Mouse (Mus musculus) forebrain, embryonic 11.5 days (tissue): ENCODE results near the gene Icam5. TPM values are rescaled to one million over a fixed set of nuclear protein-coding genes. Genes with fewer than 3 reads are reported as not detected.

ENCODE experiments used
- ATAC-seq: fragments of 200-750 bp; cut with Nextera tagmentation; replicated peaks from 2 replicates; pipeline ENCODE4 v1.8.0; 2017; ENCODE audit warnings: moderate TSS enrichment; ENCODE audit not compliant: low FRiP score
- DNase-seq: peaks from one replicate; pipeline ENCODE4 v3.0.0-alpha.2; 2017; ENCODE audit warnings: low spot score
- H3K27ac ChIP-seq: fragments of 300-500 bp; sonication (generic); 2 replicates; pipeline ENCODE4 v1.5.1; 2014; ENCODE audit warnings: low read depth, low read length
- H3K27me3 ChIP-seq: fragments of 300-500 bp; sonication (generic); 2 replicates; pipeline ENCODE4 v1.6.1; 2014; ENCODE audit warnings: mild to moderate bottlenecking, low read length, mixed read lengths; ENCODE audit not compliant: control insufficient read depth, insufficient read depth
- H3K36me3 ChIP-seq: fragments of 300-500 bp; sonication (generic); 2 replicates; pipeline ENCODE4 v1.6.1; 2014; ENCODE audit warnings: mild to moderate bottlenecking, low read length, moderate library complexity, mixed read lengths; ENCODE audit not compliant: control insufficient read depth, insufficient read depth
- H3K4me1 ChIP-seq: fragments of 300-500 bp; sonication (generic); replicated peaks from 2 replicates; pipeline ENCODE4 v1.6.1; 2014; ENCODE audit warnings: low read length, mixed read lengths; ENCODE audit not compliant: control insufficient read depth, insufficient read depth
- H3K4me2 ChIP-seq: fragments of 300-500 bp; sonication (generic); 2 replicates; pipeline ENCODE4 v1.6.1; 2014; ENCODE audit warnings: low read depth, mild to moderate bottlenecking, low read length, moderate library complexity, mixed read lengths; ENCODE audit not compliant: severe bottlenecking
- H3K4me3 ChIP-seq: fragments of 300-500 bp; sonication (generic); 2 replicates; pipeline ENCODE4 v1.5.1; 2014; ENCODE audit warnings: low read depth, low read length
- H3K9ac ChIP-seq: fragments of 300-500 bp; sonication (generic); 2 replicates; pipeline ENCODE4 v1.6.1; 2014; ENCODE audit warnings: low read length
- H3K9me3 ChIP-seq: fragments of 300-500 bp; sonication (generic); 2 replicates; pipeline ENCODE4 v1.6.1; 2016; ENCODE audit warnings: low read length, mixed read lengths; ENCODE audit not compliant: control insufficient read depth
- WGBS: fragments of 180-500 bp; shearing (Covaris S2); extraction: QIAGEN DNeasy Blood & Tissue Kit; methylation state at CpG from one replicate; pipeline ENCODE4 v1.1.7; 2014; 5-methylcytosine and 5-hydroxymethylcytosine counted together
- polyA plus RNA-seq: library from polyadenylated mRNA; unstranded; fragments of >200 nt; fragmentation: Nextera tagmentation; extraction: Ambion mirVana; gene quantifications from 2 replicates; pipeline ENCODE4 v1.2.1, GENCODE M21; 2014

The Icam5 gene
- polyA plus RNA-seq, 1 experiment from 2014 or later, result not detected

- H3K4me1 ChIP-seq, result peaks cover 9% of the 10 kb centered on the region; the same call in 1 of the 2 replicates
- H3K9ac ChIP-seq, result no peak overlapping the region
- peaks cover 36% of the 10 kb centered on the region for H3K27me3 ChIP-seq
- 4% methylated on average over 17 of the region's 17 CpGs for WGBS
- ATAC-seq, result no peak
- peak overlapping the region; percentile 18; the same call in 1 of the 2 replicates for H3K4me3 ChIP-seq
- DNase-seq, result no peak
- H3K27ac ChIP-seq, result no peak overlapping the region
- no peaks in the 10 kb centered on the region for H3K9me3 ChIP-seq
- no peaks in the 10 kb centered on the region for H3K36me3 ChIP-seq
- no peak overlapping the region for H3K4me2 ChIP-seq
Measured at GRCm38 (mm10) chr9:21016331-21017176, 15.3 kb upstream of the Icam5 start.

GRCm38 (mm10) chr9:21017177-21017575 lies 14.7 kb upstream of the Icam5 start:
- 50% methylated on average over 4 of the region's 4 CpGs for WGBS
- peaks cover 36% of the 10 kb centered on the region for H3K27me3 ChIP-seq

GRCm38 (mm10) chr9:21018600-21018999 lies 13.3 kb upstream of the Icam5 start:
- H3K9me3 ChIP-seq, result no peaks in the 10 kb centered on the region

More at GRCm38 (mm10) chr9:21017177-21017575, 14.7 kb upstream of the Icam5 start:
- ATAC-seq (no peak), DNase-seq (no peak)
- Histone ChIP-seq H3K4me1 (peaks cover 9% of the 10 kb centered on the region; the same call in 1 of the 2 replicates), H3K9me3 (no peaks in the 10 kb centered on the region), H3K4me2 (no peak overlapping the region), H3K36me3 (no peaks in the 10 kb centered on the region), H3K4me3 (no peak overlapping the region), H3K27ac (no peak overlapping the region), H3K9ac (no peak overlapping the region)

GRCm38 (mm10) chr9:21021363-21021762 lies 10.5 kb upstream of the Icam5 start:
- no peak overlapping the region for H3K4me2 ChIP-seq
- no peaks in the 10 kb centered on the region for H3K9me3 ChIP-seq
- no peak overlapping the region for H3K27ac ChIP-seq
- peaks cover 16% of the 10 kb centered on the region for H3K27me3 ChIP-seq
- H3K4me3 ChIP-seq, result no peak overlapping the region
- WGBS, result 81% methylated on average over 3 of the region's 3 CpGs
- no peaks in the 10 kb centered on the region for H3K4me1 ChIP-seq
- H3K36me3 ChIP-seq, result no peaks in the 10 kb centered on the region
- no peak for ATAC-seq
- no peak for DNase-seq
- no peak overlapping the region for H3K9ac ChIP-seq

More at GRCm38 (mm10) chr9:21018600-21018999, 13.3 kb upstream of the Icam5 start:
- Histone ChIP-seq H3K9ac (no peak overlapping the region), H3K4me3 (no peak overlapping the region), H3K4me2 (no peak overlapping the region), H3K36me3 (no peaks in the 10 kb centered on the region), H3K27ac (no peak overlapping the region), H3K4me1 (peaks cover 9% of the 10 kb centered on the region; the same call in 1 of the 2 replicates), H3K27me3 (peaks cover 36% of the 10 kb centered on the region)
- ATAC-seq (no peak), DNase-seq (no peak)
- WGBS, result 72% methylated on average over 2 of the region's 2 CpGs

GRCm38 (mm10) chr9:21022288-21022687 lies 9.6 kb upstream of the Icam5 start:
- WGBS, result 68% methylated on average over 6 of the region's 6 CpGs
- no peak for ATAC-seq

GRCm38 (mm10) chr9:21022726-21023125 lies 9.1 kb upstream of the Icam5 start:
- no peaks in the 10 kb centered on the region for H3K4me1 ChIP-seq
- H3K27ac ChIP-seq, result no peak overlapping the region
- H3K4me3 ChIP-seq, result no peak overlapping the region
- H3K36me3 ChIP-seq, result no peaks in the 10 kb centered on the region
- H3K9ac ChIP-seq, result no peak overlapping the region
- ATAC-seq (no peak), DNase-seq (no peak)
- H3K4me2 ChIP-seq, result no peak overlapping the region
- H3K27me3 ChIP-seq, result peaks cover 4% of the 10 kb centered on the region
- H3K9me3 ChIP-seq, result no peaks in the 10 kb centered on the region
- WGBS, result 96% methylated on average over 1 of the region's 1 CpGs

More at GRCm38 (mm10) chr9:21022288-21022687, 9.6 kb upstream of the Icam5 start:
- no peaks in the 10 kb centered on the region for H3K36me3 ChIP-seq
- H3K4me3 ChIP-seq, result no peak overlapping the region
- no peaks in the 10 kb centered on the region for H3K9me3 ChIP-seq
- H3K4me2 ChIP-seq, result no peak overlapping the region
- H3K9ac ChIP-seq, result no peak overlapping the region
- no peak for DNase-seq
- no peak overlapping the region for H3K27ac ChIP-seq
- H3K27me3 ChIP-seq, result peaks cover 8% of the 10 kb centered on the region
- H3K4me1 ChIP-seq, result no peaks in the 10 kb centered on the region

- no peaks in the 10 kb centered on the region for H3K36me3 ChIP-seq
- H3K27me3 ChIP-seq, result peaks cover 20% of the 10 kb centered on the region
- no peak overlapping the region for H3K4me3 ChIP-seq
- ATAC-seq, result no peak
- WGBS, result 73% methylated on average over 19 of the region's 19 CpGs
- 0 out of 2 replicates have a peak, but pooled peaks cover 3% of the 10 kb centered on the region for H3K4me1 ChIP-seq
- no peak overlapping the region for H3K27ac ChIP-seq
- no peaks in the 10 kb centered on the region for H3K9me3 ChIP-seq
- no peak overlapping the region for H3K4me2 ChIP-seq
- H3K9ac ChIP-seq, result no peak overlapping the region
- DNase-seq, result no peak
Measured at GRCm38 (mm10) chr9:21025258-21025810, 6.5 kb upstream of the Icam5 start.

GRCm38 (mm10) chr9:21026849-21027248 lies 5.0 kb upstream of the Icam5 start:
- Histone ChIP-seq H3K4me1 (peaks cover 8% of the 10 kb centered on the region), H3K9ac (no peak overlapping the region), H3K9me3 (no peaks in the 10 kb centered on the region), H3K27me3 (peaks cover 32% of the 10 kb centered on the region), H3K4me2 (no peak overlapping the region), H3K4me3 (no peak overlapping the region), H3K36me3 (no peaks in the 10 kb centered on the region), H3K27ac (no peak overlapping the region)
- ATAC-seq (no peak), DNase-seq (no peak)
- WGBS, result 87% methylated on average over 12 of the region's 12 CpGs
